Comparison of ENCODE assay signal across 8 mouse cellular contexts in genomic region chr11:23665311-23665786, GRCm38 (mm10). TPM values are rescaled to one million over a fixed set of nuclear protein-coding genes. Genes with fewer than 3 reads are reported as not detected.
DNase-seq lines count a peak whose midpoint lies in the region; ATAC-seq lines count a peak whose summit lies in the region.

Pus10 (plus strand) TSS chr11:23665674.

- peak within 1 kb of the TSS; percentile 87 for H3K9ac ChIP-seq in forebrain, embryonic 15.5 days (replicated peaks)
- peak within 1 kb of the TSS; percentile 97 for H3K9ac ChIP-seq in hindbrain, embryonic 16.5 days (ENCODE audit: low read depth, low read length)
- peak within 1 kb of the TSS; percentile 92 for H3K9ac ChIP-seq in midbrain, embryonic 13.5 days (replicated peaks)

- DNase-seq in embryo, embryonic 10 days (ENCODE audit: low spot score): peak; percentile 49
- no peak for DNase-seq in embryo, embryonic 10.5 days (ENCODE audit: low spot score)
- DNase-seq in adrenal gland, adult 2 months: peak; percentile 82
- no peak for DNase-seq in left cerebral cortex, postnatal 4 days
- no peak for DNase-seq in retina, postnatal 1 day

- intact Hi-C loops in left cerebral cortex, postnatal 4 days (cut with DNase I): no loop called here

- H3K9me3 ChIP-seq in forebrain, embryonic 15.5 days: no peaks in the 10 kb centered on the region
- H3K9me3 ChIP-seq in hindbrain, embryonic 16.5 days (ENCODE audit: control insufficient read depth, low read length): no peaks in the 10 kb centered on the region
- no peaks in the 10 kb centered on the region for H3K9me3 ChIP-seq in midbrain, embryonic 13.5 days

- ATAC-seq in forebrain, embryonic 15.5 days (replicated peaks): no peak; the same call in 1 of the 2 replicates
- ATAC-seq in hindbrain, embryonic 16.5 days: peak; percentile 69; the same call in 1 of the 2 replicates
- ATAC-seq in midbrain, embryonic 13.5 days: no peak; the same call in 1 of the 2 replicates

- peaks cover 24% of the 10 kb centered on the region for H3K4me1 ChIP-seq in forebrain, embryonic 15.5 days
- H3K4me1 ChIP-seq in hindbrain, embryonic 16.5 days (ENCODE audit: control insufficient read depth, insufficient read depth, low read depth, low read length): peaks cover 7% of the 10 kb centered on the region
- H3K4me1 ChIP-seq in midbrain, embryonic 13.5 days (replicated peaks): peaks cover 36% of the 10 kb centered on the region

- no peaks in the 10 kb centered on the region for H3K27me3 ChIP-seq in forebrain, embryonic 15.5 days
- no peaks in the 10 kb centered on the region for H3K27me3 ChIP-seq in hindbrain, embryonic 16.5 days (replicated peaks; ENCODE audit: control insufficient read depth, insufficient read depth, low read length)
- no peaks in the 10 kb centered on the region for H3K27me3 ChIP-seq in midbrain, embryonic 13.5 days

- H3K27ac ChIP-seq in forebrain, embryonic 15.5 days (replicated peaks): peak within 1 kb of the TSS; percentile 98
- H3K27ac ChIP-seq in hindbrain, embryonic 16.5 days (ENCODE audit: low read depth, low read length): peak within 1 kb of the TSS; percentile 97
- H3K27ac ChIP-seq in midbrain, embryonic 13.5 days: peak within 1 kb of the TSS; percentile 95

- peak within 1 kb of the TSS; percentile 98 for H3K4me3 ChIP-seq in forebrain, embryonic 15.5 days
- peak within 1 kb of the TSS; percentile 97 for H3K4me3 ChIP-seq in hindbrain, embryonic 16.5 days (ENCODE audit: low read length)
- peak within 1 kb of the TSS; percentile 93 for H3K4me3 ChIP-seq in midbrain, embryonic 13.5 days (replicated peaks)

- no peaks in the 10 kb centered on the region for H3K36me3 ChIP-seq in forebrain, embryonic 15.5 days
- H3K36me3 ChIP-seq in hindbrain, embryonic 16.5 days (ENCODE audit: control insufficient read depth, insufficient read depth, low read length): no peaks in the 10 kb centered on the region
- H3K36me3 ChIP-seq in midbrain, embryonic 13.5 days: peaks cover 3% of the 10 kb centered on the region; the same call in 1 of the 2 replicates

- under 1% methylated on average over 36 of the region's 40 CpGs for WGBS in forebrain, embryonic 15.5 days
- WGBS in hindbrain, embryonic 16.5 days: under 1% methylated on average over 31 of the region's 40 CpGs
- under 1% methylated on average over 39 of the region's 40 CpGs for WGBS in midbrain, embryonic 13.5 days

- peak within 1 kb of the TSS; percentile 66 for H3K4me2 ChIP-seq in forebrain, embryonic 15.5 days (replicated peaks)
- H3K4me2 ChIP-seq in hindbrain, embryonic 16.5 days (ENCODE audit: low read length): peak within 1 kb of the TSS; percentile 77
- H3K4me2 ChIP-seq in midbrain, embryonic 13.5 days (replicated peaks): peak within 1 kb of the TSS; percentile 64

RNA-seq across cellular contexts. Expression of gene Pus10, which starts in this region (rescaled TPM):
- 10 to 100 TPM; 18.0 to 22.3 TPM for total RNA-seq in adrenal gland, adult 2 months (2021)
- polyA plus RNA-seq in adrenal gland, adult 2 months (2012; rRNA removed): 0.71 and 0.79 TPM in 2 replicates
- 11.8 and 12.1 TPM in 2 replicates for polyA plus RNA-seq in forebrain, embryonic 15.5 days (2015; fragmentation: Nextera tagmentation; extraction: Ambion mirVana)
- polyA plus RNA-seq in hindbrain, embryonic 16.5 days (2015; fragmentation: Nextera tagmentation; extraction: Ambion mirVana): 10.6 and 11.6 TPM in 2 replicates
- 10 to 100 TPM; 23.1 to 24.7 TPM for total RNA-seq in left cerebral cortex, postnatal 4 days (2021)
- polyA plus RNA-seq in midbrain, embryonic 13.5 days (2015; fragmentation: Nextera tagmentation; extraction: Ambion mirVana): 13.3 and 14.7 TPM in 2 replicates

Comparison
In these comparisons a context has a peak if more than half of its experiments do, and no peak if none do; other contexts are left out.
1. DNase-seq: peak in embryo, embryonic 10 days (single experiment) and adrenal gland, adult 2 months (single experiment); none in embryo, embryonic 10.5 days (single experiment), left cerebral cortex, postnatal 4 days (single experiment) and retina, postnatal 1 day (single experiment).
2. Peak in every context shown above with its lines, with median percentiles within 50 percentile points of each other: H3K27ac ChIP-seq, H3K4me2 ChIP-seq, H3K4me3 ChIP-seq and H3K9ac ChIP-seq.